Mouse (Mus musculus): ENCODE data around the gene Cuedc2. TPM values are rescaled to one million over a fixed set of nuclear protein-coding genes. Genes with fewer than 3 reads are reported as not detected.

Cuedc2 gene
- polyA plus RNA-seq (2015; fragmentation: Nextera tagmentation; extraction: Ambion mirVana): 142 and 150 TPM in 2 replicates

DNA sequence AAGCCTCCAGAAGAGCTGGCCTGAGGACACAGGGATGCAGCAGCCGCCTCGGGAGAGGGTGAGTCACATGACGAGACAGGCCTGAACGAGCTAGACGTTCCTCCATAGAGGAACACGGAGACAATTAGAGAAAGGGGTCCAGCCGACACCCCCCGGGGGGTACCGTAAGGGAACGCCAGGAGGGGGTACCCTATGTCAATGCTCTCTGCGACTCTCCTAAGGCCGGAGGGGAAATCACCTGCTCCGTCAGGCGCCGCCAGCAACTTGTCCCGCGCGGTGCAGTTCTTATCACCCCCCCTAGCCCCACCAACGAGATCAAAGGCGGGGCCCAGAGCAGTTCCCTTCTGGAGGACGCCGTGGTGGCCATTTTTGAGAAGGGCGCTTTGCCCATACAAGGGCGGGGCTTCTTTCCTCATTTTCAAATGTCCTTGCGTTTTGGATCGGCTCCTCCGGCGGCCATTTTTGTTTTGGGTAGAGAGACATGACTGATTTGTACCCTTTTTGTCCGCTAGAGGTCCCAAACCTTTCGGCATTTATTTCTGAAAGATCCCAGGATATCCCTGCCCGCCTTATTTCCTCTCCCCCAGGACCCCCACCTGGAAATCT is at the start of gene Cuedc2:
Gene Cuedc2, minus strand, starts transcription at position 372 of the 606 bp plus-strand sequence.
- H3K36me3 ChIP-seq (ENCODE audit: control insufficient read depth, insufficient read depth): no peaks in the 10 kb centered on the region
- H3K4me1 ChIP-seq (ENCODE audit: control insufficient read depth, insufficient read depth, low read length): peaks cover 6% of the 10 kb centered on the region
- H3K27me3 ChIP-seq (ENCODE audit: control insufficient read depth, insufficient read depth, low read length): no peaks in the 10 kb centered on the region
- peak within 1 kb of the TSS; percentile 80 for H3K4me3 ChIP-seq (ENCODE audit: low read length)
- no peaks in the 10 kb centered on the region for H3K9me3 ChIP-seq (replicated peaks; ENCODE audit: control insufficient read depth, low read length)
- under 1% methylated on average over 31 of the region's 31 CpGs for WGBS
- peak within 1 kb of the TSS; percentile 84 for H3K4me2 ChIP-seq (ENCODE audit: low read depth, low read length)
- peak within 1 kb of the TSS; percentile 57 for H3K27ac ChIP-seq (ENCODE audit: low read length)
- peak; percentile 91 for ATAC-seq (replicated peaks; ENCODE audit: extremely low read depth, insufficient read depth, low FRiP score)
- H3K9ac ChIP-seq (ENCODE audit: low read length): peak within 1 kb of the TSS; percentile 89

DNA sequence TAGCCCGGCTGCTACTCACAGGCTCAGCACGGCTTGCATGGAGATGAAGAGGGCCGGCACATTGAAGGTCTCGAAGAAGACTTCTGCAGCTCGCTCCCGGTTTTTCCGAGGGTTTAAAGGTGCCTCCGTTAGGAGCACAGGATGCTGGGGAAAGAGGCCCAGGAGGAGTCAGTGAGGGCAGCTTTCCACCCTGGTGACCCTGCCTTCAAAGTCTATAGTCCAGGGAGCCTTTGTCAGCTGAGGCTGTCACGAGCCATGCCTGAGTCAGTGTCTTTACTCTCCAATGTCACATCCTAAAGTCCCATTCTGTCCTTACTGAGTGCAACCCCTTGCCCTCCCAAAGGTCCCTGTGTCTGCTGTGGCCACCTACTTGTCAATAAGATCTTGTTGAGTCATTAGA is 43.8 kb upstream of the Cuedc2 start:
- H3K4me3 ChIP-seq (ENCODE audit: low read length): no peak overlapping the region
- no peak overlapping the region for H3K4me2 ChIP-seq (ENCODE audit: low read depth, low read length)
- no peaks in the 10 kb centered on the region for H3K9me3 ChIP-seq (replicated peaks; ENCODE audit: control insufficient read depth, low read length)
- H3K36me3 ChIP-seq (ENCODE audit: control insufficient read depth, insufficient read depth): peaks cover 77% of the 10 kb centered on the region
- H3K27ac ChIP-seq (ENCODE audit: low read length): no peak overlapping the region
- 88% methylated on average over 9 of the region's 9 CpGs for WGBS
- H3K9ac ChIP-seq (ENCODE audit: low read length): no peak overlapping the region
- ATAC-seq (replicated peaks; ENCODE audit: extremely low read depth, insufficient read depth, low FRiP score): no peak
- no peaks in the 10 kb centered on the region for H3K27me3 ChIP-seq (ENCODE audit: control insufficient read depth, insufficient read depth, low read length)
- no peaks in the 10 kb centered on the region for H3K4me1 ChIP-seq (ENCODE audit: control insufficient read depth, insufficient read depth, low read length)

DNA sequence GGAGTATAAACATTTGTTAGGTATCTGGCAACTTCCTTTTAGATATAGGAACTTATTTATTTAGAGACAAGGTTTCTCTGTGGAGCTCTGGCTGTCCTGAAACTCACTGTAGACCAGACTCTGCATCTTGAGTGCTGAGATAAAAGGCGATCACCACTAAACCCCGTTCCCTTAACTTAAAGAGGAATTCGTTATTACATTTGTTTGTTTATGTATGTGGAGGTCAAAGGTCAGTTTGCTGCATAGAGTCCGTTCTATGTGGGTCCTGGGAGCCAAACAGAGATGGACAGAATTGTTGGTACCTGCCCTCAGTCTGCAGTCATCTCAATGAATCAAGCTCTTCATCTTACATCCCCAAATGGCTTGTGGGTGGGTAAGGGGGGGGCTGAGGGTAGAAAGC is 37.4 kb upstream of the Cuedc2 start:
- H3K27me3 ChIP-seq (ENCODE audit: control insufficient read depth, insufficient read depth, low read length): no peaks in the 10 kb centered on the region
- 46% methylated on average over 4 of the region's 4 CpGs for WGBS
- H3K4me1 ChIP-seq (ENCODE audit: control insufficient read depth, insufficient read depth, low read length): peaks cover 2% of the 10 kb centered on the region; the same call in 1 of the 2 replicates
- H3K4me2 ChIP-seq (ENCODE audit: low read depth, low read length): no peak overlapping the region
- H3K9me3 ChIP-seq (replicated peaks; ENCODE audit: control insufficient read depth, low read length): no peaks in the 10 kb centered on the region
- no peak for ATAC-seq (replicated peaks; ENCODE audit: extremely low read depth, insufficient read depth, low FRiP score)
- H3K9ac ChIP-seq (ENCODE audit: low read length): no peak overlapping the region
- H3K4me3 ChIP-seq (ENCODE audit: low read length): no peak overlapping the region
- H3K36me3 ChIP-seq (ENCODE audit: control insufficient read depth, insufficient read depth): peaks cover 30% of the 10 kb centered on the region
- no peak overlapping the region for H3K27ac ChIP-seq (ENCODE audit: low read length)

DNA sequence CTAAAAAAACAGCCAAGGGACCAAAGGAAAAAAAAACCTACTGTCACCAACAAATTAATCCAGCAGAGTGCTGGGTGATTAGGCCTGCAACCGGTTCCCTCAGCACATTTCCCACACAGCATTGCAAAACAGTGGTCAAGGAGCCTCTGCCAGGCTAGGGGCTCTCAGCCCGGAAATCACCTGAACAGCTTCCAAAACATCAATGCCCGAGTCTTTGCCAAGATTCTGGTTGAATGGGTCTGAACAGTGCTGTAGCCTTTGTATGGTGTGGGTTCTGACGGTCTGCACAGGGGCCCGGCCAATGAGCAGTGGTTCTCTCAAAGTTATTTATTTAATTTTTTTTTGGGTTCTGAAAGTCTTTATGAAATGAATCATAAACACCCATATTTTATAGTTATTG is 37.0 kb upstream of the Cuedc2 start:
- H3K27me3 ChIP-seq (ENCODE audit: control insufficient read depth, insufficient read depth, low read length): no peaks in the 10 kb centered on the region
- peaks cover 28% of the 10 kb centered on the region for H3K36me3 ChIP-seq (ENCODE audit: control insufficient read depth, insufficient read depth)
- H3K9me3 ChIP-seq (replicated peaks; ENCODE audit: control insufficient read depth, low read length): no peaks in the 10 kb centered on the region
- H3K4me1 ChIP-seq (ENCODE audit: control insufficient read depth, insufficient read depth, low read length): peaks cover 2% of the 10 kb centered on the region; the same call in 1 of the 2 replicates
- ATAC-seq (replicated peaks; ENCODE audit: extremely low read depth, insufficient read depth, low FRiP score): no peak
- H3K27ac ChIP-seq (ENCODE audit: low read length): no peak overlapping the region
- 60% methylated on average over 5 of the region's 5 CpGs for WGBS
- H3K4me3 ChIP-seq (ENCODE audit: low read length): no peak overlapping the region
- no peak overlapping the region for H3K4me2 ChIP-seq (ENCODE audit: low read depth, low read length)
- no peak overlapping the region for H3K9ac ChIP-seq (ENCODE audit: low read length)

DNA sequence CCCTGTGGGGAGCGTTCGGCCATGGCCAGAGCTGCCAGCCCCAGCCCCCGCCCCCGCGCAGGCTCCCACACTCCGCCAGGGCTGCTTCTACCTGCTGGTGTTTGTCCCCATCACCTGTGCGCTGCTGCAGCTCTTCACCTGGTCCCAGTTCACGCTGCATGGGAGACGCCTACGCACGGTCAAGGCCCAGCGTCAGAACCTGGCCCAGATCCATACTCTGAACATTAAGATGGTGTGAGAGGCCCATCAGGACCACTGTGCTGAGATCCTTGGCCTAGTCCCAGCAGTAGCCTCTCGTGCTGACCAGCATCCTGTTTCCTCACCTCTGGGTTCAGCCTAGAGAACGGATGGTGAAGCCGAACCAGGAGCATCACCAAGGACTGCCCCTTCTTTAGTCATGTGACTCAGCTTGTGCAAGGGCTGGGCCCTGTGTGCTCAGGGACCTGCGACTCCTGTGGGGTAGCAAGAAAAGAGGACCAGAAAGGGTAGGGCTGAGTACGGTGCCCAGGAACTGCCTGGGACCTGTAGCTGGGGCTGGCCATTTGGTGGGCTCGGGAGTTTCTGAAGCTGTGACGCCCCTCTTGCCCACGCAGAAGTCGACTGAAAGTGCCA is 36.1 kb upstream of the Cuedc2 start:
- ATAC-seq (replicated peaks; ENCODE audit: extremely low read depth, insufficient read depth, low FRiP score): peak; percentile 16; the same call in 1 of the 2 replicates
- Histone ChIP-seq H3K4me1 (ENCODE audit: control insufficient read depth, insufficient read depth, low read length) (peaks cover 2% of the 10 kb centered on the region; the same call in 1 of the 2 replicates), H3K27me3 (ENCODE audit: control insufficient read depth, insufficient read depth, low read length) (no peaks in the 10 kb centered on the region), H3K9ac (ENCODE audit: low read length) (no peak overlapping the region), H3K4me3 (ENCODE audit: low read length) (no peak overlapping the region), H3K9me3 (replicated peaks; ENCODE audit: control insufficient read depth, low read length) (no peaks in the 10 kb centered on the region), H3K36me3 (ENCODE audit: control insufficient read depth, insufficient read depth) (peaks cover 20% of the 10 kb centered on the region), H3K4me2 (ENCODE audit: low read depth, low read length) (no peak overlapping the region), H3K27ac (ENCODE audit: low read length) (no peak overlapping the region)
- 58% methylated on average over 21 of the region's 21 CpGs for WGBS

DNA sequence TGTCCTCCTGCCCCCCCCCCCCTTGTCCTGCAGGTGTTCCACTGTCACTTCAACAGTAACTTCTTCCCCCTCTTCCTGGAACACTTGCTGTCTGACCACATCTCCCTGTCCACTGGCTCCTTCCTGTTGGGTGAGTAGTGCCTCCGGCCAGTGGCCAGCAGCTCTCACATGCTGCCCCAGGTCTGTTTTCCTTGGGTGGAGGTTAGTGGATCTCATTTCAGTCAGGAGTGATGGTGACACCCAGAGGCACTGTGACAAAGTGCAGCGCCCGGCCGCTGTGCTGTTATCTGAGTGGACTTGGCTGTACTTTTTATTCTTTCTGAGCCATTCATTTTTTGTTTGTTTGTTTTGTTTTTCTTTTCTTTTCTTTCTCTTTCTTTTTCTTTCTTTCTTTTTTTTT is 30.7 kb upstream of the Cuedc2 start:
- Histone ChIP-seq H3K4me1 (ENCODE audit: control insufficient read depth, insufficient read depth, low read length) (no peaks in the 10 kb centered on the region), H3K9ac (ENCODE audit: low read length) (no peak overlapping the region), H3K36me3 (ENCODE audit: control insufficient read depth, insufficient read depth) (no peaks in the 10 kb centered on the region), H3K4me2 (ENCODE audit: low read depth, low read length) (no peak overlapping the region), H3K4me3 (ENCODE audit: low read length) (no peak overlapping the region), H3K27ac (ENCODE audit: low read length) (no peak overlapping the region), H3K9me3 (replicated peaks; ENCODE audit: control insufficient read depth, low read length) (no peaks in the 10 kb centered on the region), H3K27me3 (ENCODE audit: control insufficient read depth, insufficient read depth, low read length) (no peaks in the 10 kb centered on the region)
- ATAC-seq (replicated peaks; ENCODE audit: extremely low read depth, insufficient read depth, low FRiP score): peak; percentile 67
- WGBS: 8% methylated on average over 4 of the region's 4 CpGs

DNA sequence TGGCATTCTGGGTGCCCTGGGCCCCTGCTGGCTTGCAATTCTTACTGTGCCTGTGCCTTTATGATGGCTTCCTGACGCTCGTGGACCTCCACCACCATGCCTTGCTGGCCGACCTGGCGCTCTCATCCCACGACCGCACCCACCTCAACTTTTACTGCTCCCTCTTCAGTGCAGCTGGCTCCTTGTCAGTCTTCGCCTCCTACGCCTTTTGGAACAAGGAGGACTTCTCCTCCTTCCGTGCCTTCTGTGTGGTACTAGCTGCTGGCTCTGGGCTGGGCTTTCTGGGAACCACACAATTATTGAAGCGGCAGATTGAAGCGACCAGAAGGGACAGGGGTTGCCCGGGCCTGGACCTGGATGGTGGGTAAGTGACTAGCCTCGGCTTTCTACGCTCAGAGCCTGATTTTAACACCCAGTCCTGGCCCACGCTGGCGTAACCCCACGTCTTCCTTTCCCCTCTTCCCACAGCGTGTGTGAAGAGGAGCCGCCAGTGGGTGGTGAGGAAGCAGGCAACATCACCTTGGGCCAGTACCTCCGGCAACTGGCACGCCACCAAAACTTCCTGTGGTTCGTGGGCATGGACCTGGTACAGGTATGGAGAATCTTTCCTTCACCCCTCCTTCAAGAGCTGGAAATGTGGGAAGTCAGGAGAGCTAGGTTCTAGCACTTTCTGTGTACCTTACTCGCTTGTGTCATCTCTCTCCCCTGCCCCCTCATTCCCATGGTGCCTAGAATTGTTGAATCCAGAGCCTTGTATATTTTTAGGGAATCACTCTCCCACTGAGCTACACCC is 29.5 kb upstream of the Cuedc2 start:
- Histone ChIP-seq H3K27me3 (ENCODE audit: control insufficient read depth, insufficient read depth, low read length) (no peaks in the 10 kb centered on the region), H3K9ac (ENCODE audit: low read length) (no peak overlapping the region), H3K4me3 (ENCODE audit: low read length) (no peak overlapping the region), H3K36me3 (ENCODE audit: control insufficient read depth, insufficient read depth) (no peaks in the 10 kb centered on the region), H3K9me3 (replicated peaks; ENCODE audit: control insufficient read depth, low read length) (no peaks in the 10 kb centered on the region), H3K4me2 (ENCODE audit: low read depth, low read length) (no peak overlapping the region), H3K4me1 (ENCODE audit: control insufficient read depth, insufficient read depth, low read length) (no peaks in the 10 kb centered on the region), H3K27ac (ENCODE audit: low read length) (no peak overlapping the region)
- ATAC-seq (replicated peaks; ENCODE audit: extremely low read depth, insufficient read depth, low FRiP score): no peak
- WGBS: 79% methylated on average over 23 of the region's 23 CpGs

DNA sequence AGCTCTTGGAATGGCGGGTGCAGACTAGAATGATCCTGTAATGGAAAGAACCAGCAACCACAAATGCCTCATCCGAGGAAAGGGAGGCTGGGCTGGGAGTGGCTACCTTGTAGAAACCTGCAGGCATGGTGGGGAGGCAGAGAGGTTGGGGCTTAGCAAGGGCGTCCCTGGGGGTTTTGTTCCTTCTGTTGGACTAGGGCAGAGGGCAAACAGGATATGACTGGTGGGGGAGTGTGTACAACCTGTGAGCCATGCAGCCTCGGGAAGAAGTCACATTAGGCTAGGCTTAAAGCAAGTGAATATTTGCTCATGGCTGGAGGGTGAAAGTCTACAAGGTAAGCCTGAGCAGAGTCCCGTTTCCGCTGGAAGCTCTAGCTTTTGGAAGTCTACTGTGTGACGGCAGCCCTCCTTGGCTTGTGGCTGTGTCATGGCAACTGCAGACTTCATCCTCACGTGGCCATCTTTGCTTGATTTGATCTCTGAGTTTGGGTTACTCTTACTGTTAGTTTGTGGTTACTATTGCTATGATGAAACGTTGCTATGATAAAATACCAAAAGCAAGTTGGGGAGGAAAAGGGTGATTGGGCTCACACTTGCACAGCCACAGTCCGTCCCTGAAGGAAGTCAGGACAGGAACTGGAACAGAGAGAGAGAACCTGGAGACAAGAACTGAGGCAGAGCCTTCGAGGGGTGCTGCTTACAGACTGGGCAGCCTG is 24.9 kb upstream of the Cuedc2 start:
- Histone ChIP-seq H3K9ac (ENCODE audit: low read length) (no peak overlapping the region), H3K9me3 (replicated peaks; ENCODE audit: control insufficient read depth, low read length) (no peaks in the 10 kb centered on the region), H3K36me3 (ENCODE audit: control insufficient read depth, insufficient read depth) (no peaks in the 10 kb centered on the region), H3K4me3 (ENCODE audit: low read length) (no peak overlapping the region), H3K27me3 (ENCODE audit: control insufficient read depth, insufficient read depth, low read length) (no peaks in the 10 kb centered on the region), H3K27ac (ENCODE audit: low read length) (no peak overlapping the region), H3K4me2 (ENCODE audit: low read depth, low read length) (no peak overlapping the region), H3K4me1 (ENCODE audit: control insufficient read depth, insufficient read depth, low read length) (no peaks in the 10 kb centered on the region)
- no peak for ATAC-seq (replicated peaks; ENCODE audit: extremely low read depth, insufficient read depth, low FRiP score)
- 73% methylated on average over 11 of the region's 11 CpGs for WGBS
